Mouse (Mus musculus): ENCODE data around the gene Gm19935. TPM values are rescaled to one million over a fixed set of nuclear protein-coding genes. Genes with fewer than 3 reads are reported as not detected.

Gm19935 gene
- total and polyA plus RNA-seq, 3 experiments = not detected

DNA sequence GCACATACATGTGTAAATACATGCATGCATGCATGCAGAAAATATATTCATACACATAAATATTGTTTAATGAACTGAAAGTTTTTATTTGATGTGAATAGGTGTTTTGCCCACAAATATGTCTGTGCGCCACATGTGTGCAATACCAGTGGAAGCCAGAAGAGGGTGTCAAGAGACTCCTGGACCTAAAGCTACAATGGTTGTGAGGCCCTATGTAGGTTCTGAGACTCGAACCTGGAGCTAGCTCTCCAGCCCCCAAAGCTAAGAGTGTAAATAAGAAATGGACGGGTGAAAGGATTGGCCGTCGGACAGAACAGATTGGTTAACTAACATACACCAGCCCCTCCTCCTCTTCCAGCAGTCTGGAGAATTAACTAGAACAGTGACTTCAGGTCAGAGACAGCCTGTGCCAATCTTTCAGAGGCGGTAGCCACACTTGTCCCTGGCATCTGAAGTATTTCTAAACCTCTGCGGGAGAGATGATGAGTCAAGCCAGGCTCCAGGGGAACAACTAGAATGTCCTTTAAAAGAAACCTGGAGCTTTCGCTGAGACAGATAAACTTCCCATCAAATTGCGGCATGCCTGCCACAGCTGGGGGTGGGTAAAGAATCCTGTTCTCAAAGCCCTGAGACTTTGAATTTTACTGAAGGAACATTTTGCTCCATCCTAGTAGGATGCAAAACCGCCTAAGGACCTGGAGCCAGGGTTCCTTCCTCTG is 3.4 kb downstream of the Gm19935 start:
- DNase-seq (ENCODE audit: extremely low read depth) = no peak
- Histone ChIP-seq H3K4me3 (replicated peaks in 1 of 3; ENCODE audit: low read depth in 2 of 3, low read length in 2 of 3, poor library complexity in 1 of 3) (no peak overlapping the region), H3K36me3 (replicated peaks in 1 of 2; ENCODE audit: control insufficient read depth in 1 of 2, insufficient read depth in 1 of 2, low read length in 1 of 2) (no peaks in the 10 kb centered on the region), H3K9me3 (replicated peaks; ENCODE audit: low read length) (peaks cover 3% of the 10 kb centered on the region), H3K79me2 (replicated peaks; ENCODE audit: control insufficient read depth, extremely low read depth, insufficient read depth, poor library complexity, severe bottlenecking) (no peaks in the 10 kb centered on the region), H3K27ac (ENCODE audit: insufficient read depth, low read depth) (no peak overlapping the region), H3K4me2 (ENCODE audit: insufficient read depth, low read depth, poor library complexity, severe bottlenecking) (no peak overlapping the region), H3K27me3 (replicated peaks) (no peaks in the 10 kb centered on the region), H3K9ac (ENCODE audit: insufficient read depth, low read depth) (no peak overlapping the region), H3K4me1 (ENCODE audit: control insufficient read depth in 1 of 2, insufficient read depth in 2 of 2) (0 out of 4 replicates have a peak, but pooled peaks cover 0 to 6% of the 10 kb centered on the region in 2 experiments)
- TF ChIP-seq EP300 (IDR thresholded peaks at IDR 0.05; ENCODE audit: low read length) = no peak
- TF ChIP-seq SMC3 (IDR thresholded peaks at IDR 0.05; ENCODE audit: low read depth, low read length) = peak; percentile 43
- TF ChIP-seq CHD2 (IDR thresholded peaks at IDR 0.05; ENCODE audit: low read length) = no peak
- peak; percentile 47 for TF ChIP-seq RAD21 (IDR thresholded peaks at IDR 0.05; ENCODE audit: low read depth, low read length)
- no peak for TF ChIP-seq HCFC1 (IDR thresholded peaks at IDR 0.05; ENCODE audit: low read depth, low read length)
- peak in 1 of 2 experiments; percentile 58; a peak in 2 of 4 replicates for TF ChIP-seq CTCF (conservative IDR thresholded peaks at IDR 0.05 in 1 of 2, IDR thresholded peaks at IDR 0.05 in 1 of 2; ENCODE audit: low read depth in 2 of 2, low read length in 2 of 2)
- TF ChIP-seq BHLHE40 (IDR thresholded peaks at IDR 0.05; ENCODE audit: low read depth, low read length) = no peak
- TF ChIP-seq MAX (IDR thresholded peaks at IDR 0.05; ENCODE audit: low read length) = no peak
- in situ Hi-C loops (cut with MboI; ENCODE audit: low pct_ligation_motif_present, low pct_unique_long_range_greater_than_20kb, low sequenced_read_pairs) = no loop called here
- dilution Hi-C loops (cut with MboI; ENCODE audit: extremely low pct_ligation_motif_present, extremely low pct_unique_long_range_greater_than_20kb, low sequenced_read_pairs) = no loop called here

DNA sequence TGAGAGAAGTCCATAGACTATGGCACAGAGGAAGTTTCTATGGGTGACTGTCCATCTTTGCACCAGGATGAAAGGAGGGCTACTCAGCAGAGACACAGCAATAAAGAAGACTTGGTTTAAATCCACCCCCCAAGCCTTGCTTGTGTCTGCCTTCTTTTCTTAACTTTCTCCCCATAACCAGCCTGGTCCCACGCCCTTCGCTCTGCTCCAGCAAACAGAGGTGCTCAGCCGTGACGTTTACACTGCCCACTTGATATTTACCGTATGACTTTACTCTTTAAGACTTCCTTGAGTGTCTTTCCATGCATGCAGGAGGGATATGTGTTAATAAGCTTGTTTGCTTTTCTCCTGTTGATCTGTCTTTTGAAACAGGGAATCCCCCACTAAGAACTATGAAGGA is 17.7 kb downstream of the Gm19935 start:
- Histone ChIP-seq H3K4me3 (replicated peaks in 1 of 3; ENCODE audit: low read depth in 2 of 3, low read length in 2 of 3, poor library complexity in 1 of 3) (no peak overlapping the region), H3K4me1 (ENCODE audit: control insufficient read depth in 1 of 2, insufficient read depth in 2 of 2) (peaks cover 4 to 33% of the 10 kb centered on the region in 2 experiments; a peak in 3 of 4 replicates), H3K9me3 (replicated peaks; ENCODE audit: low read length) (peaks cover 10% of the 10 kb centered on the region), H3K79me2 (replicated peaks; ENCODE audit: control insufficient read depth, extremely low read depth, insufficient read depth, poor library complexity, severe bottlenecking) (no peaks in the 10 kb centered on the region), H3K27ac (ENCODE audit: insufficient read depth, low read depth) (no peak overlapping the region), H3K27me3 (replicated peaks) (no peaks in the 10 kb centered on the region), H3K9ac (ENCODE audit: insufficient read depth, low read depth) (no peak overlapping the region), H3K4me2 (ENCODE audit: insufficient read depth, low read depth, poor library complexity, severe bottlenecking) (no peak overlapping the region), H3K36me3 (replicated peaks in 1 of 2; ENCODE audit: control insufficient read depth in 1 of 2, insufficient read depth in 1 of 2, low read length in 1 of 2) (no peaks in the 10 kb centered on the region)
- in situ Hi-C loops (cut with MboI; ENCODE audit: low pct_ligation_motif_present, low pct_unique_long_range_greater_than_20kb, low sequenced_read_pairs) = loop anchor here (25.0 kb wide), 1 partner anchor 787 kb away; no protein-coding TSS in a partner anchor
- no peak for TF ChIP-seq MAX (IDR thresholded peaks at IDR 0.05; ENCODE audit: low read length)
- no peak for TF ChIP-seq KAT2A (IDR thresholded peaks at IDR 0.05; ENCODE audit: insufficient replicate concordance, low read length)
- no peak for TF ChIP-seq CHD2 (IDR thresholded peaks at IDR 0.05; ENCODE audit: low read length)
- TF ChIP-seq JUN (IDR thresholded peaks at IDR 0.05; ENCODE audit: insufficient read depth, low read depth, low read length) = no peak
- TF ChIP-seq MAZ (IDR thresholded peaks at IDR 0.05; ENCODE audit: low read depth, low read length) = no peak
- TF ChIP-seq RCOR1 (conservative IDR thresholded peaks at IDR 0.05; ENCODE audit: low read depth, low read length) = no peak
- TF ChIP-seq CHD1 (IDR thresholded peaks at IDR 0.05; ENCODE audit: low read depth, low read length) = no peak
- TF ChIP-seq EP300 (IDR thresholded peaks at IDR 0.05; ENCODE audit: low read length) = no peak
- no peak for TF ChIP-seq RAD21 (IDR thresholded peaks at IDR 0.05; ENCODE audit: low read depth, low read length)
- no peak for TF ChIP-seq ETS1 (conservative IDR thresholded peaks at IDR 0.05; ENCODE audit: low read depth, low read length)
- dilution Hi-C loops (cut with MboI; ENCODE audit: extremely low pct_ligation_motif_present, extremely low pct_unique_long_range_greater_than_20kb, low sequenced_read_pairs) = no loop called here
- no peak for DNase-seq (ENCODE audit: extremely low read depth)
